Mouse (Mus musculus): ENCODE results near the gene Spon2. TPM values are rescaled to one million over a fixed set of nuclear protein-coding genes. Genes with fewer than 3 reads are reported as not detected.

Gene Spon2
- 1 to 10 TPM; 1.2 to 2.0 TPM for total RNA-seq (2021)
- long read RNA-seq, experiment 1, partial matches to known transcripts, result 2 of 9 reads
- long read RNA-seq, experiment 1, other reads (novel, unspliced or antisense), result 6 of 9 reads
- long read RNA-seq, experiment 2, partial matches to known transcripts, result 0 of 2 reads
- long read RNA-seq, experiment 2, other reads (novel, unspliced or antisense), result 1 of 2 reads

- intact Hi-C loops (cut with DNase I), result no loop called here
- no peak for DNase-seq
Observed at GRCm38 (mm10) chr5:33218081-33218480, at the start of gene Spon2. Spon2 (minus strand) TSS chr5:33218455.

GRCm38 (mm10) chr5:33254416-33254815 is 36.2 kb upstream of the Spon2 start:
- DNase-seq, result no peak
- intact Hi-C loops (cut with DNase I), result no loop called here

GRCm38 (mm10) chr5:33248186-33248585 is 29.9 kb upstream of the Spon2 start:
- intact Hi-C loops (cut with DNase I), result loop anchor here (2.0 kb wide), 1 partner anchor 45 kb away; no protein-coding TSS in a partner anchor
- no peak for DNase-seq

- no peak for DNase-seq
- intact Hi-C loops (cut with DNase I), result no loop called here
Observed at GRCm38 (mm10) chr5:33247387-33247786, 29.1 kb upstream of the Spon2 start.

GRCm38 (mm10) chr5:33245701-33246100 is 27.4 kb upstream of the Spon2 start:
- DNase-seq, result peak; percentile 76 to 82
- intact Hi-C loops (cut with DNase I), result no loop called here

- intact Hi-C loops (cut with DNase I), result no loop called here
- DNase-seq, result no peak
Observed at GRCm38 (mm10) chr5:33244377-33244920, 26.2 kb upstream of the Spon2 start.

GRCm38 (mm10) chr5:33239934-33240333 is 21.7 kb upstream of the Spon2 start:
- intact Hi-C loops (cut with DNase I), result no loop called here
- DNase-seq, result no peak

GRCm38 (mm10) chr5:33239111-33239714 is 21.0 kb upstream of the Spon2 start:
- DNase-seq, result no peak
- intact Hi-C loops (cut with DNase I), result no loop called here

GRCm38 (mm10) chr5:33238256-33238645 is 20.0 kb upstream of the Spon2 start:
- no peak for DNase-seq
- intact Hi-C loops (cut with DNase I), result no loop called here

- intact Hi-C loops (cut with DNase I), result loop anchor here (2.0 kb wide), 1 partner anchor 15 kb away; no protein-coding TSS in a partner anchor
- no peak for DNase-seq
Observed at GRCm38 (mm10) chr5:33237600-33238255, 19.5 kb upstream of the Spon2 start.

GRCm38 (mm10) chr5:33234391-33235031 is 16.3 kb upstream of the Spon2 start:
- intact Hi-C loops (cut with DNase I), result no loop called here
- peak in 1 of 2 experiments; percentile 16 for DNase-seq

- DNase-seq, result no peak
- intact Hi-C loops (cut with DNase I), result no loop called here
Observed at GRCm38 (mm10) chr5:33232791-33233190, 14.5 kb upstream of the Spon2 start.

GRCm38 (mm10) chr5:33230285-33230684 is 12.0 kb upstream of the Spon2 start:
- no peak for DNase-seq
- intact Hi-C loops (cut with DNase I), result no loop called here

- intact Hi-C loops (cut with DNase I), result no loop called here
- no peak for DNase-seq
Observed at GRCm38 (mm10) chr5:33228428-33228827, 10.2 kb upstream of the Spon2 start.

- DNase-seq, result no peak
Observed at GRCm38 (mm10) chr5:33225673-33226072, 7.4 kb upstream of the Spon2 start.

GRCm38 (mm10) chr5:33224491-33224890 is 6.2 kb upstream of the Spon2 start:
- DNase-seq, result no peak
- intact Hi-C loops (cut with DNase I), result no loop called here

More at GRCm38 (mm10) chr5:33225673-33226072, 7.4 kb upstream of the Spon2 start:
- intact Hi-C loops (cut with DNase I), result no loop called here

GRCm38 (mm10) chr5:33222841-33223744 is 4.8 kb upstream of the Spon2 start:
- no peak for DNase-seq
- intact Hi-C loops (cut with DNase I), result loop anchor here (2.0 kb wide), 1 partner anchor 14 kb away; no protein-coding TSS in a partner anchor

- no peak for DNase-seq
- intact Hi-C loops (cut with DNase I), result loop anchor here (2.0 kb wide), 1 partner anchor 14 kb away; no protein-coding TSS in a partner anchor
Observed at GRCm38 (mm10) chr5:33222389-33222788, 4.1 kb upstream of the Spon2 start.

- DNase-seq, result no peak
Observed at GRCm38 (mm10) chr5:33220350-33221044, 2.2 kb upstream of the Spon2 start.

More at GRCm38 (mm10) chr5:33220350-33221044, 2.2 kb upstream of the Spon2 start:
- intact Hi-C loops (cut with DNase I), result no loop called here
